In the genomic region with DNA sequence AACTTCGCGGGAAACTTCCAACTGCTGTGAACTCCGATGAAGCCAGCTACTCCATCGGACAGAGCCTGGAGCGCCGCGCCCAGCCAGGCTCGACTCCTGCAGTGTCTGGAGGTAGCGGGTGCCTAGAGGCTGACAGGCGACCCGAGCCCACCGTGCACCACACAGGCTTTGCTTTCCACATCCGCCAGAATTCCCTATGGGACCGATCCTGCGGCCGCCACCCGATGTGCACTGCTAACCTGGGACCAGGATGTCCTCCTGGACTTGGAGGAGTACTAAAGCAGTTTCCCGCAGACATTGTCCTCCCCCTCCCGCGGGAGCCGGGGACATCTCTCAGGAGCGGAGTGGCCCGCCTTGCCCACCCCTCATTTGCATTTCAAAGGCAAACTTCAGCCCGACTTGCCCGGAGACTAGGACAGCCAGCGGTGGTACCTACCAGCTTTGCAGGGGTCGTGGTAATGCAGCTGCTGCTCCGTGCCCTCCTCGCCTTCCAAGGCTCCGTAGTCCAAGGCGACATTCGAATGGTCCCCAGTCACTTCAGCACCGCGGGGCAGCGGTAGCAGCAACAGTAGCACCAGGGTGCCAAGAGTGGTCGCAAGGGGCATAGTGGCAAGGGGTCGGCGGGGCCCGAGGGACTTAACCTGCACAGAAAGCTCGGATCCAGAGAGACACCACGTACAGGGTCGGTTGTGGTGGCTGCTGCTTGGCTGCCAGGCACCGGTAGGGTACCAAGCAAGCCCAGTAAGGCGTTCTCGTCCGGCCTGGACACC, we compare ENCODE assay signal across 8 mouse cellular contexts. TPM values are rescaled to one million over a fixed set of nuclear protein-coding genes. Genes with fewer than 3 reads are reported as not detected.
A peak's percentile ranks its signal among the peaks of the same experiment; 100 is the strongest.
DNase-seq lines count a peak whose midpoint lies in the region; ATAC-seq and TF ChIP-seq lines count a peak whose summit lies in the region.

No protein-coding gene starts in this region.

- H3K4me1 ChIP-seq in heart, embryonic 13.5 days = peaks cover 18% of the 10 kb centered on the region
- no peaks in the 10 kb centered on the region for H3K4me1 ChIP-seq in liver, embryonic 14.5 days (replicated peaks; ENCODE audit: control insufficient read depth in 2 of 2, insufficient read depth in 2 of 2, low read length in 1 of 2)

- POLR2A ChIA-PET in Patski (lab: Charles Lee) = no interaction called here

- H3K27ac ChIP-seq in heart, embryonic 13.5 days (replicated peaks) = no peak overlapping the region
- H3K27ac ChIP-seq in liver, embryonic 14.5 days = no peak overlapping the region

- H3K4me2 ChIP-seq in heart, embryonic 13.5 days = peak overlapping the region; percentile 82
- peak overlapping the region; percentile 19 for H3K4me2 ChIP-seq in liver, embryonic 14.5 days (ENCODE audit: low read depth)

- peak overlapping the region; percentile 60 for H3K9ac ChIP-seq in heart, embryonic 13.5 days
- no peak overlapping the region for H3K9ac ChIP-seq in liver, embryonic 14.5 days (replicated peaks)

- WGBS in heart, embryonic 13.5 days = under 1% methylated on average over 46 of the region's 46 CpGs
- 3% methylated on average over 46 of the region's 46 CpGs for WGBS in liver, embryonic 14.5 days (ENCODE audit: insufficient replicate concordance)

- H3K36me3 ChIP-seq in heart, embryonic 13.5 days = peaks cover 17% of the 10 kb centered on the region
- H3K36me3 ChIP-seq in liver, embryonic 14.5 days (replicated peaks; ENCODE audit: control insufficient read depth, insufficient read depth, low read depth) = no peaks in the 10 kb centered on the region

- DNase-seq in adrenal gland, postnatal 10 days = peak; percentile 15
- no peak for DNase-seq in adrenal gland, adult 8-10 months
- DNase-seq in Patski (ENCODE audit: low read depth, low spot score) = no peak
- no peak for DNase-seq in liver, embryonic 14.5 days (ENCODE audit: low read depth in 3 of 3, low spot score in 3 of 3)
- no peak for DNase-seq in c-Kit-positive CD71-positive TER-119-positive erythroid progenitor cells, embryonic 14.5 days (ENCODE audit: low spot score)
- no peak for DNase-seq in left cerebral cortex, postnatal 10 days (ENCODE audit: extremely low spot score in 1 of 2, low spot score in 2 of 2)
- DNase-seq in spleen, postnatal 10 days (ENCODE audit: low spot score in 2 of 2) = no peak

- TF ChIP-seq CTCF in Patski (IDR thresholded peaks at IDR 0.05) = no peak
- TF ChIP-seq CTCF in liver, embryonic 14.5 days (IDR thresholded peaks at IDR 0.05; ENCODE audit: low read depth) = no peak

- H3K4me3 ChIP-seq in heart, embryonic 13.5 days = peak overlapping the region; percentile 52
- no peak overlapping the region for H3K4me3 ChIP-seq in liver, embryonic 14.5 days (ENCODE audit: insufficient read depth in 1 of 2, low read depth in 2 of 2, low read length in 2 of 2)

- CTCF ChIA-PET in Patski (lab: Charles Lee) = no interaction called here

- peaks cover 32% of the 10 kb centered on the region for H3K27me3 ChIP-seq in Patski
- peaks cover 79% of the 10 kb centered on the region for H3K27me3 ChIP-seq in heart, embryonic 13.5 days (replicated peaks)
- H3K27me3 ChIP-seq in liver, embryonic 14.5 days (ENCODE audit: control insufficient read depth, insufficient read depth, low read length) = peaks cover 34% of the 10 kb centered on the region

- ATAC-seq in Patski = peak; percentile 2
- peak; percentile 19; the same call in 1 of the 2 replicates for ATAC-seq in heart, embryonic 13.5 days (ENCODE audit: extremely low read depth, insufficient number of reproducible peaks, low FRiP score, low TSS enrichment)
- ATAC-seq in liver, embryonic 14.5 days (ENCODE audit: insufficient read depth) = no peak

- no peaks in the 10 kb centered on the region for H3K9me3 ChIP-seq in heart, embryonic 13.5 days
- H3K9me3 ChIP-seq in liver, embryonic 14.5 days (ENCODE audit: control insufficient read depth, low read length) = no peaks in the 10 kb centered on the region

- intact Hi-C loops in left cerebral cortex, postnatal 10 days (cut with DNase I) = no loop called here

- no peak for TF ChIP-seq EP300 in liver, embryonic 14.5 days (IDR thresholded peaks at IDR 0.05; ENCODE audit: low read depth)

- in situ Hi-C loops in Patski (cut with MboI; ENCODE audit: low pct_unique_long_range_greater_than_20kb) = no loop called here

RNA-seq across cellular contexts. Expression of a gene that starts 0.4 kb away (rescaled TPM):
- total RNA-seq in adrenal gland, postnatal 10 days (2021) = under 1 TPM; 0.27 to 0.94 TPM
- total RNA-seq in adrenal gland, adult 8-10 months (2022) = under 1 TPM in 1 of 4 experiments, not detected in 3; 0.07 TPM
- 0.03 TPM for polyA plus RNA-seq in Patski (2021)
- 0.05 TPM in 1 of 2 replicates, not detected in the other for polyA plus RNA-seq in heart, embryonic 13.5 days (2015; fragmentation: Nextera tagmentation; extraction: Ambion mirVana)
- not detected in 2 replicates for polyA plus RNA-seq in liver, embryonic 14.5 days (2012; rRNA removed)
- not detected in 2 replicates for polyA plus RNA-seq in liver, embryonic 14.5 days (2014; fragmentation: Nextera tagmentation; extraction: Ambion mirVana)
- total RNA-seq in left cerebral cortex, postnatal 10 days (2021) = 1 to 10 TPM; 2.0 to 2.2 TPM

RNA-seq across cellular contexts. Expression of a gene that starts 57.6 kb away (rescaled TPM):
- total RNA-seq in adrenal gland, postnatal 10 days (2021) = 100 to 1,000 TPM; 143 to 149 TPM
- total RNA-seq in adrenal gland, adult 8-10 months (2022) = 100 to 1,000 TPM; 163 to 188 (median 173) TPM
- 304 TPM for polyA plus RNA-seq in Patski (2021)
- 87.9 and 92.9 TPM in 2 replicates for polyA plus RNA-seq in heart, embryonic 13.5 days (2015; fragmentation: Nextera tagmentation; extraction: Ambion mirVana)
- 22.5 and 35.0 TPM in 2 replicates for polyA plus RNA-seq in liver, embryonic 14.5 days (2012; rRNA removed)
- 53.0 and 59.2 TPM in 2 replicates for polyA plus RNA-seq in liver, embryonic 14.5 days (2014; fragmentation: Nextera tagmentation; extraction: Ambion mirVana)
- total RNA-seq in left cerebral cortex, postnatal 10 days (2021) = 100 to 1,000 TPM; 141 to 142 TPM
